Mouse (Mus musculus): Measurements from ENCODE around the gene Igfbp5. TPM values are rescaled to one million over a fixed set of nuclear protein-coding genes. Genes with fewer than 3 reads are reported as not detected.

Igfbp5 gene
- polyA plus RNA-seq, 1 experiment, result not detected

- no peaks in the 10 kb centered on the region for H3K9me3 ChIP-seq (ENCODE audit: control insufficient read depth, low read length)
- no peak for TF ChIP-seq GATA1 (IDR thresholded peaks at IDR 0.05; ENCODE audit: low read length)
- TF ChIP-seq TAL1 (IDR thresholded peaks at IDR 0.05; ENCODE audit: low read length), result no peak
- H3K4me1 ChIP-seq (ENCODE audit: control insufficient read depth), result no peaks in the 10 kb centered on the region
- H3K36me3 ChIP-seq (ENCODE audit: control insufficient read depth), result no peaks in the 10 kb centered on the region
- H3K4me3 ChIP-seq (replicated peaks), result no peak overlapping the region
- no peaks in the 10 kb centered on the region for H3K27me3 ChIP-seq (ENCODE audit: control insufficient read depth)
These were observed 13.0 kb downstream of the Igfbp5 start for GRCm38 (mm10) chr1:72861702-72862101.

DNA sequence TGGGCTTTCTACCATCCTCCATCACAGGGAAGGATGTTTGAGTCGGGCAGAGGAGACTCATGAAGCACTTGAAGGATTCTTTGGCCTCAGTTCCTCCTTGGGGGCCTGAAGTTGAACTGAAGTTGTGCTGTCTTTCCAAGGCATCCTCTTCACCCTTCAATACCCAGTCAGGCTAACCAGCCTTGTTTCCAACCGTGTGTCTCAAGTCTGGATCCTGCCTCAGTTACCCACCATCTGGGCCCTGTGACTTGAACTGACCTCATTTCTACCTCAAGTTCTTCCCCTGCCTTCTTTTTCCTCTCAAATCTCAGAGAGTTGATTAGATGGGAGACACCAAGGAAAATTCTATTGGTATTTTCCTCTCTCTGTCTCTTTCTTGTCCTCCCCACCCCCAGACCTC, 14.2 kb downstream of the Igfbp5 start:
- H3K36me3 ChIP-seq (ENCODE audit: control insufficient read depth), result no peaks in the 10 kb centered on the region
- TF ChIP-seq GATA1 (IDR thresholded peaks at IDR 0.05; ENCODE audit: low read length), result no peak
- TF ChIP-seq TAL1 (IDR thresholded peaks at IDR 0.05; ENCODE audit: low read length), result no peak
- H3K9me3 ChIP-seq (ENCODE audit: control insufficient read depth, low read length), result no peaks in the 10 kb centered on the region
- H3K4me1 ChIP-seq (ENCODE audit: control insufficient read depth), result no peaks in the 10 kb centered on the region
- no peaks in the 10 kb centered on the region for H3K27me3 ChIP-seq (ENCODE audit: control insufficient read depth)
- H3K4me3 ChIP-seq (replicated peaks), result no peak overlapping the region

GRCm38 (mm10) chr1:72859963-72860362, 14.7 kb downstream of the Igfbp5 start:
- Histone ChIP-seq H3K4me3 (replicated peaks) (no peak overlapping the region), H3K27me3 (ENCODE audit: control insufficient read depth) (no peaks in the 10 kb centered on the region), H3K36me3 (ENCODE audit: control insufficient read depth) (no peaks in the 10 kb centered on the region), H3K4me1 (ENCODE audit: control insufficient read depth) (no peaks in the 10 kb centered on the region), H3K9me3 (ENCODE audit: control insufficient read depth, low read length) (no peaks in the 10 kb centered on the region)
- TF ChIP-seq TAL1 (IDR thresholded peaks at IDR 0.05; ENCODE audit: low read length), result no peak

DNA sequence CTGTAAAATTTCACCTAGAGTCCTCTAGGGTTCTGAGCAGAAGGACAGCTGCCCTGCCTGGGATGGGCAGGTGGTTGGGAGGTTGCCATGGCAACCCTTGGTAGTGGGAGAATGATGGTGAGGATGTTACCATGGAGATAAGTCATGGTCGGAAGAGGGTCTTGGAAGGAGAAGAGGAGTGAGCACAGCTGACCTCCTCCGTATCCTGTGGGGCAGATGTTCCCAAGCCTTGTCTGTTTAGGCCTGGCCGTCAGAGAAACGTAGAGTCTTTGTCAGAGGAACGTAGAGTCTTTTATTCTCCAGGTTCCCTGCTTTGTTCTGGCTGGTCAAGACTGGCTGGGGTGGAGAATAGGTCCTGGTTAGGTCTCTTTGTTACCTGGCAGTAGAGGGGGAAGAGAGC, 15.8 kb downstream of the Igfbp5 start:
- Histone ChIP-seq H3K27me3 (ENCODE audit: control insufficient read depth) (no peaks in the 10 kb centered on the region), H3K36me3 (ENCODE audit: control insufficient read depth) (no peaks in the 10 kb centered on the region), H3K9me3 (ENCODE audit: control insufficient read depth, low read length) (no peaks in the 10 kb centered on the region), H3K4me1 (ENCODE audit: control insufficient read depth) (no peaks in the 10 kb centered on the region), H3K4me3 (replicated peaks) (no peak overlapping the region)
- TF ChIP-seq GATA1 (IDR thresholded peaks at IDR 0.05; ENCODE audit: low read length), result no peak
- TF ChIP-seq TAL1 (IDR thresholded peaks at IDR 0.05; ENCODE audit: low read length), result no peak

GRCm38 (mm10) chr1:72858286-72858685, 16.4 kb downstream of the Igfbp5 start:
- no peak for TF ChIP-seq GATA1 (IDR thresholded peaks at IDR 0.05; ENCODE audit: low read length)
- TF ChIP-seq TAL1 (IDR thresholded peaks at IDR 0.05; ENCODE audit: low read length), result no peak
- Histone ChIP-seq H3K4me3 (replicated peaks) (no peak overlapping the region), H3K36me3 (ENCODE audit: control insufficient read depth) (no peaks in the 10 kb centered on the region), H3K27me3 (ENCODE audit: control insufficient read depth) (no peaks in the 10 kb centered on the region), H3K9me3 (ENCODE audit: control insufficient read depth, low read length) (no peaks in the 10 kb centered on the region), H3K4me1 (ENCODE audit: control insufficient read depth) (no peaks in the 10 kb centered on the region)

- Histone ChIP-seq H3K9me3 (ENCODE audit: control insufficient read depth, low read length) (no peaks in the 10 kb centered on the region), H3K4me1 (ENCODE audit: control insufficient read depth) (no peaks in the 10 kb centered on the region), H3K27me3 (ENCODE audit: control insufficient read depth) (no peaks in the 10 kb centered on the region), H3K36me3 (ENCODE audit: control insufficient read depth) (no peaks in the 10 kb centered on the region), H3K4me3 (replicated peaks) (no peak overlapping the region)
- no peak for TF ChIP-seq GATA1 (IDR thresholded peaks at IDR 0.05; ENCODE audit: low read length)
- no peak for TF ChIP-seq TAL1 (IDR thresholded peaks at IDR 0.05; ENCODE audit: low read length)
These were observed 17.1 kb downstream of the Igfbp5 start for GRCm38 (mm10) chr1:72857631-72858030.

DNA sequence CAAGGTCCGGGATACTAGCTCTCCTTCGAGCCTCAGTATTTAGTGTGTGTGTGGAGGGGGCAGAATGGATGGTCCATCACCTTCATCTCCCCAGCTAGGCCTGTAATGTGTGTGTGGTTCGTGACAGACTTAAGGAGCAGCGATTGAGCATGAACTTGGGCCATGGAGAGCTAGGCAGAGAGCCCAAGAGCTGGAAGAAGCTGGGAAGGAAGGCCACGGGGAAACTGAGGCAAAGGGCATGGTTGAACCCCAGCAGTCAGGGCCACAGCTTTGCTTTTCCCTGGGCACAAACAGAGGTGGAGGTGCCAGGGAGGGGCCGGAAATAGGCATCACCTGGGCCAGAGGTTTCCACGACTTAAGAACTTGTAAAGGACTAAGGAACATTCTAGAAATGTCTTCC, 17.5 kb downstream of the Igfbp5 start:
- TF ChIP-seq TAL1 (IDR thresholded peaks at IDR 0.05; ENCODE audit: low read length) (no peak), GATA1 (IDR thresholded peaks at IDR 0.05; ENCODE audit: low read length) (no peak)
- H3K4me3 ChIP-seq (replicated peaks), result no peak overlapping the region
- H3K36me3 ChIP-seq (ENCODE audit: control insufficient read depth), result no peaks in the 10 kb centered on the region
- no peaks in the 10 kb centered on the region for H3K27me3 ChIP-seq (ENCODE audit: control insufficient read depth)
- no peaks in the 10 kb centered on the region for H3K9me3 ChIP-seq (ENCODE audit: control insufficient read depth, low read length)
- no peaks in the 10 kb centered on the region for H3K4me1 ChIP-seq (ENCODE audit: control insufficient read depth)

- no peak overlapping the region for H3K4me3 ChIP-seq (replicated peaks)
- no peaks in the 10 kb centered on the region for H3K9me3 ChIP-seq (ENCODE audit: control insufficient read depth, low read length)
- H3K4me1 ChIP-seq (ENCODE audit: control insufficient read depth), result no peaks in the 10 kb centered on the region
- no peaks in the 10 kb centered on the region for H3K36me3 ChIP-seq (ENCODE audit: control insufficient read depth)
- no peaks in the 10 kb centered on the region for H3K27me3 ChIP-seq (ENCODE audit: control insufficient read depth)
- no peak for TF ChIP-seq TAL1 (IDR thresholded peaks at IDR 0.05; ENCODE audit: low read length)
- no peak for TF ChIP-seq GATA1 (IDR thresholded peaks at IDR 0.05; ENCODE audit: low read length)
These were observed 18.3 kb downstream of the Igfbp5 start for GRCm38 (mm10) chr1:72856209-72856909.

GRCm38 (mm10) chr1:72855729-72856128, 19.0 kb downstream of the Igfbp5 start:
- no peak overlapping the region for H3K4me3 ChIP-seq (replicated peaks)
- TF ChIP-seq GATA1 (IDR thresholded peaks at IDR 0.05; ENCODE audit: low read length), result no peak
- TF ChIP-seq TAL1 (IDR thresholded peaks at IDR 0.05; ENCODE audit: low read length), result no peak
- no peaks in the 10 kb centered on the region for H3K4me1 ChIP-seq (ENCODE audit: control insufficient read depth)
- no peaks in the 10 kb centered on the region for H3K9me3 ChIP-seq (ENCODE audit: control insufficient read depth, low read length)
- H3K27me3 ChIP-seq (ENCODE audit: control insufficient read depth), result no peaks in the 10 kb centered on the region
- H3K36me3 ChIP-seq (ENCODE audit: control insufficient read depth), result no peaks in the 10 kb centered on the region
